Mouse (Mus musculus) G1E (cell line): ENCODE measurements around the gene Rora. TPM values are rescaled to one million over a fixed set of nuclear protein-coding genes. Genes with fewer than 3 reads are reported as not detected.

Experiments
- ATAC-seq: 2 replicates; pipeline ENCODE4 v1.8.0; 2016; ENCODE audit warnings: mild to moderate bottlenecking; ENCODE audit not compliant: insufficient number of reproducible peaks, poor library complexity, low FRiP score, severe bottlenecking; ENCODE audit errors: extremely low read depth
- DNase-seq: peaks from one replicate; pipeline ENCODE4 v3.0.0; 2012; ENCODE audit warnings: low spot score
- H3K27me3 ChIP-seq: 2 replicates; pipeline ENCODE4 v1.6.1; 2012; ENCODE audit warnings: mild to moderate bottlenecking, low read length, inconsistent platforms; ENCODE audit not compliant: insufficient read depth
- H3K36me3 ChIP-seq: replicated peaks from 2 replicates; pipeline ENCODE3; 2012; ENCODE audit warnings: mild to moderate bottlenecking, inconsistent platforms
- H3K4me1 ChIP-seq: 2 replicates; pipeline ENCODE4 v1.6.1; 2012; ENCODE audit warnings: low read depth, low read length, inconsistent platforms, mixed read lengths; ENCODE audit not compliant: insufficient read depth
- H3K4me3 ChIP-seq: 2 replicates; pipeline ENCODE4 v1.5.1; 2012; ENCODE audit warnings: low read depth, mild to moderate bottlenecking, inconsistent platforms, low read length, moderate library complexity, mixed read lengths
- H3K9me3 ChIP-seq: replicated peaks from 2 replicates; pipeline ENCODE4 v1.6.1; 2012; ENCODE audit warnings: inconsistent platforms
- CTCF ChIP-seq: IDR thresholded peaks from 2 replicates; pipeline ENCODE4 v1.5.1; 2012; ENCODE audit warnings: low read depth, low read length, inconsistent platforms, mixed read lengths
- GATA1 ChIP-seq: IDR thresholded peaks from 2 replicates; pipeline ENCODE4 v1.6.1; 2012; ENCODE audit warnings: borderline replicate concordance, low read length, inconsistent platforms, mixed read lengths
- GATA2 ChIP-seq: IDR thresholded peaks from 2 replicates; pipeline ENCODE4 v1.6.1; 2012; ENCODE audit warnings: low read depth, low read length, inconsistent platforms, borderline replicate concordance
- POLR2AphosphoS5 ChIP-seq: IDR thresholded peaks from 2 replicates; pipeline ENCODE4 v1.6.1; 2012; ENCODE audit warnings: low read depth, low read length, inconsistent platforms; ENCODE audit not compliant: insufficient replicate concordance
- TAL1 ChIP-seq: conservative IDR thresholded peaks from 2 replicates; pipeline ENCODE4 v1.6.1; 2012; ENCODE audit warnings: low read depth, low read length, inconsistent platforms, mixed read lengths
- polyA plus RNA-seq: library from polyadenylated mRNA; stranded (reverse); fragments of >175 nt; gene quantifications from 2 replicates; pipeline ENCODE4 v1.2.3, GENCODE M21; 2012
- total RNA-seq, 2 experiments: library from RNA; stranded (forward) in 1 of 2; stranded (reverse) in 1 of 2; fragments of 200-1000 nt in 1 of 2; fragments of >200 nt in 1 of 2; fragmentation: Nextera tagmentation in 1 of 2; gene quantifications; 2 replicates each; pipeline ENCODE4 v1.2.3; 2014 to 2017

The Rora gene
- total and polyA plus RNA-seq, 3 experiments = 0.11 TPM; not detected in 2

- peaks cover 3% of the 10 kb centered on the region for H3K27me3 ChIP-seq
- TF ChIP-seq GATA1 = no peak
- ATAC-seq (no peak), DNase-seq (no peak)
- no peaks in the 10 kb centered on the region for H3K9me3 ChIP-seq
- H3K4me3 ChIP-seq = no peak overlapping the region
- peaks cover 3% of the 10 kb centered on the region; the same call in 1 of the 2 replicates for H3K4me1 ChIP-seq
- H3K36me3 ChIP-seq = no peaks in the 10 kb centered on the region
Measured at GRCm38 (mm10) chr9:69384475-69384874, 730.9 kb downstream of the Rora start.

GRCm38 (mm10) chr9:69384905-69385304 is 731.3 kb downstream of the Rora start:
- Histone ChIP-seq H3K36me3 (no peaks in the 10 kb centered on the region), H3K27me3 (peaks cover 3% of the 10 kb centered on the region), H3K9me3 (no peaks in the 10 kb centered on the region), H3K4me3 (no peak overlapping the region), H3K4me1 (peaks cover 3% of the 10 kb centered on the region; the same call in 1 of the 2 replicates)
- ATAC-seq (no peak), DNase-seq (no peak)
- TF ChIP-seq GATA2 (no peak), CTCF (no peak), POLR2AphosphoS5 (no peak), GATA1 (no peak), TAL1 (no peak)

GRCm38 (mm10) chr9:69387296-69387695 is 733.7 kb downstream of the Rora start:
- H3K4me1 ChIP-seq = no peaks in the 10 kb centered on the region
- H3K36me3 ChIP-seq = no peaks in the 10 kb centered on the region
- TF ChIP-seq GATA2 = no peak
- no peak for TF ChIP-seq CTCF
- no peak for TF ChIP-seq GATA1
- no peak for TF ChIP-seq TAL1
- TF ChIP-seq POLR2AphosphoS5 = no peak
- ATAC-seq (no peak), DNase-seq (no peak)
- no peaks in the 10 kb centered on the region for H3K9me3 ChIP-seq
- H3K27me3 ChIP-seq = no peaks in the 10 kb centered on the region
- no peak overlapping the region for H3K4me3 ChIP-seq

- H3K4me1 ChIP-seq = no peaks in the 10 kb centered on the region
Measured at GRCm38 (mm10) chr9:69390631-69391030, 737.0 kb downstream of the Rora start.

GRCm38 (mm10) chr9:69394234-69394633 is 740.6 kb downstream of the Rora start:
- H3K27me3 ChIP-seq = no peaks in the 10 kb centered on the region
- H3K4me1 ChIP-seq = peaks cover 16% of the 10 kb centered on the region
- no peaks in the 10 kb centered on the region for H3K36me3 ChIP-seq
- DNase-seq (no peak), ATAC-seq (no peak)
- TF ChIP-seq CTCF = no peak
- TF ChIP-seq TAL1 = no peak
- TF ChIP-seq GATA1 = no peak
- no peak for TF ChIP-seq POLR2AphosphoS5
- TF ChIP-seq GATA2 = no peak
- no peaks in the 10 kb centered on the region for H3K9me3 ChIP-seq
- no peak overlapping the region for H3K4me3 ChIP-seq

More at GRCm38 (mm10) chr9:69390631-69391030, 737.0 kb downstream of the Rora start:
- Histone ChIP-seq H3K9me3 (no peaks in the 10 kb centered on the region), H3K4me3 (no peak overlapping the region), H3K36me3 (no peaks in the 10 kb centered on the region), H3K27me3 (no peaks in the 10 kb centered on the region)
- DNase-seq (no peak), ATAC-seq (no peak)
- TF ChIP-seq TAL1 (no peak), POLR2AphosphoS5 (no peak), CTCF (no peak), GATA1 (no peak), GATA2 (no peak)

- Histone ChIP-seq H3K36me3 (peaks cover 15% of the 10 kb centered on the region), H3K4me3 (peak overlapping the region; percentile 94), H3K4me1 (peaks cover 18% of the 10 kb centered on the region), H3K9me3 (no peaks in the 10 kb centered on the region), H3K27me3 (no peaks in the 10 kb centered on the region)
- DNase-seq = no peak
- no peak for ATAC-seq
- TF ChIP-seq CTCF = no peak
- no peak for TF ChIP-seq TAL1
- no peak for TF ChIP-seq GATA1
- TF ChIP-seq POLR2AphosphoS5 = no peak
- TF ChIP-seq GATA2 = no peak
Measured at GRCm38 (mm10) chr9:69397432-69397759, 743.8 kb downstream of the Rora start.
